Mouse (Mus musculus): Measurements from ENCODE around the gene Emx1.

Emx1 gene

GRCm38 (mm10) chr6:85189361-85189760 lies 2.1 kb downstream of the Emx1 start:
- no peak for DNase-seq (ENCODE audit: low spot score in 2 of 2)

GRCm38 (mm10) chr6:85189911-85190591 lies 2.8 kb downstream of the Emx1 start:
- DNase-seq (ENCODE audit: low spot score in 2 of 2) = no peak

GRCm38 (mm10) chr6:85190671-85191070 lies 3.4 kb downstream of the Emx1 start:
- DNase-seq (ENCODE audit: low spot score in 2 of 2) = no peak

GRCm38 (mm10) chr6:85191751-85192440 lies 4.7 kb downstream of the Emx1 start:
- DNase-seq (ENCODE audit: low spot score in 2 of 2) = no peak

- no peak for DNase-seq (ENCODE audit: low spot score in 2 of 2)
Measured at GRCm38 (mm10) chr6:85193381-85194318, 6.4 kb downstream of the Emx1 start.

- DNase-seq (ENCODE audit: low spot score in 2 of 2) = no peak
Measured at GRCm38 (mm10) chr6:85197951-85198350, 10.7 kb downstream of the Emx1 start.

GRCm38 (mm10) chr6:85206182-85206938 lies 19.1 kb downstream of the Emx1 start:
- DNase-seq (ENCODE audit: low spot score in 2 of 2) = no peak

GRCm38 (mm10) chr6:85206939-85207285 lies 19.7 kb downstream of the Emx1 start:
- no peak for DNase-seq (ENCODE audit: low spot score in 2 of 2)

- no peak for DNase-seq (ENCODE audit: low spot score in 2 of 2)
Measured at GRCm38 (mm10) chr6:85207345-85207744, 20.1 kb downstream of the Emx1 start.

- DNase-seq (ENCODE audit: low spot score in 2 of 2) = no peak
Measured at GRCm38 (mm10) chr6:85209226-85209967, 22.2 kb downstream of the Emx1 start.

GRCm38 (mm10) chr6:85210686-85211085 lies 23.4 kb downstream of the Emx1 start:
- DNase-seq (ENCODE audit: low spot score in 2 of 2) = no peak

GRCm38 (mm10) chr6:85218251-85218650 lies 31.0 kb downstream of the Emx1 start:
- DNase-seq (ENCODE audit: low spot score in 2 of 2) = no peak

- no peak for DNase-seq (ENCODE audit: low spot score in 2 of 2)
Measured at GRCm38 (mm10) chr6:85218684-85219445, 31.6 kb downstream of the Emx1 start.

- DNase-seq (ENCODE audit: low spot score in 2 of 2) = no peak
Measured at GRCm38 (mm10) chr6:85219706-85220105, 32.5 kb downstream of the Emx1 start.

GRCm38 (mm10) chr6:85220917-85221316 lies 33.7 kb downstream of the Emx1 start:
- no peak for DNase-seq (ENCODE audit: low spot score in 2 of 2)

GRCm38 (mm10) chr6:85222551-85222950 lies 35.3 kb downstream of the Emx1 start:
- no peak for DNase-seq (ENCODE audit: low spot score in 2 of 2)

- DNase-seq (ENCODE audit: low spot score in 2 of 2) = no peak
Measured at GRCm38 (mm10) chr6:85223498-85224150, 36.4 kb downstream of the Emx1 start.

- no peak for DNase-seq (ENCODE audit: low spot score in 2 of 2)
Measured at GRCm38 (mm10) chr6:85224442-85224891, 37.2 kb downstream of the Emx1 start.

- no peak for DNase-seq (ENCODE audit: low spot score in 2 of 2)
Measured at GRCm38 (mm10) chr6:85226570-85226969, 39.3 kb downstream of the Emx1 start.

GRCm38 (mm10) chr6:85227520-85227919 lies 40.3 kb downstream of the Emx1 start:
- no peak for DNase-seq (ENCODE audit: low spot score in 2 of 2)
